Mouse (Mus musculus) heart, embryonic 11.5 days (tissue): Measurements from ENCODE around the gene Rsrp1. TPM values are rescaled to one million over a fixed set of nuclear protein-coding genes. Genes with fewer than 3 reads are reported as not detected.

Experiments
- ATAC-seq: fragments of 200-750 bp; cut with Nextera tagmentation; replicated peaks from 2 replicates; pipeline ENCODE4 v1.8.0; 2017; ENCODE audit warnings: moderate library complexity; ENCODE audit not compliant: insufficient number of reproducible peaks, low FRiP score, low TSS enrichment
- H3K27ac ChIP-seq: fragments of 300-500 bp; sonication (generic); 2 replicates; pipeline ENCODE4 v1.5.1; 2014; ENCODE audit warnings: mild to moderate bottlenecking, low read depth, low read length
- H3K27me3 ChIP-seq: fragments of 300-500 bp; sonication (generic); 2 replicates; pipeline ENCODE4 v1.6.1; 2014; ENCODE audit warnings: mild to moderate bottlenecking, low read length, mixed read lengths; ENCODE audit not compliant: control insufficient read depth, insufficient read depth
- H3K36me3 ChIP-seq: fragments of 300-500 bp; sonication (generic); 2 replicates; pipeline ENCODE4 v1.6.1; 2014; ENCODE audit warnings: mild to moderate bottlenecking, low read length, moderate library complexity, mixed read lengths; ENCODE audit not compliant: control insufficient read depth, insufficient read depth
- H3K4me1 ChIP-seq: fragments of 300-500 bp; sonication (generic); 2 replicates; pipeline ENCODE4 v1.6.1; 2014; ENCODE audit warnings: low read length; ENCODE audit not compliant: control insufficient read depth, insufficient read depth
- H3K4me2 ChIP-seq: fragments of 300-500 bp; sonication (generic); 2 replicates; pipeline ENCODE4 v1.6.1; 2014; ENCODE audit warnings: mild to moderate bottlenecking, moderate library complexity
- H3K4me3 ChIP-seq: fragments of 300-500 bp; sonication (generic); 2 replicates; pipeline ENCODE4 v1.5.1; 2014; ENCODE audit warnings: low read depth, low read length
- H3K9ac ChIP-seq: fragments of 300-500 bp; sonication (generic); 2 replicates; pipeline ENCODE4 v1.6.1; 2014; ENCODE audit warnings: mild to moderate bottlenecking, low read depth, low read length, moderate library complexity
- H3K9me3 ChIP-seq: fragments of 300-500 bp; sonication (generic); replicated peaks from 2 replicates; pipeline ENCODE4 v1.6.1; 2016; ENCODE audit warnings: low read length; ENCODE audit not compliant: control insufficient read depth
- WGBS: fragments of 180-500 bp; shearing (Covaris S2); extraction: QIAGEN DNeasy Blood & Tissue Kit; methylation state at CpG from one replicate; pipeline ENCODE4 v1.1.7; 2014; ENCODE audit not compliant: insufficient replicate concordance; 5-methylcytosine and 5-hydroxymethylcytosine counted together
- polyA plus RNA-seq: library from polyadenylated mRNA; unstranded; fragments of >200 nt; fragmentation: Nextera tagmentation; extraction: Ambion mirVana; gene quantifications from 2 replicates; pipeline ENCODE4 v1.2.1, GENCODE M21; 2014

The Rsrp1 gene
- polyA plus RNA-seq, 1 experiment from 2014 or later = 353 TPM

- Histone ChIP-seq H3K9ac (no peak overlapping the region), H3K4me2 (no peak overlapping the region), H3K4me1 (peaks cover 8% of the 10 kb centered on the region), H3K4me3 (no peak overlapping the region), H3K36me3 (0 out of 2 replicates have a peak, but pooled peaks cover 1% of the 10 kb centered on the region), H3K27ac (no peak overlapping the region), H3K27me3 (no peaks in the 10 kb centered on the region), H3K9me3 (no peaks in the 10 kb centered on the region)
- 57% methylated on average over 3 of the region's 3 CpGs for WGBS
- ATAC-seq = no peak
These were observed 6.2 kb upstream of the Rsrp1 start for GRCm38 (mm10) chr4:134917194-134917593.

GRCm38 (mm10) chr4:134918381-134918780 lies 5.0 kb upstream of the Rsrp1 start:
- H3K9me3 ChIP-seq = no peaks in the 10 kb centered on the region
- H3K36me3 ChIP-seq = no peaks in the 10 kb centered on the region
- 52% methylated on average over 7 of the region's 7 CpGs for WGBS
- no peak overlapping the region for H3K4me2 ChIP-seq
- no peak overlapping the region for H3K27ac ChIP-seq
- no peak overlapping the region for H3K4me3 ChIP-seq
- H3K9ac ChIP-seq = no peak overlapping the region
- ATAC-seq = no peak
- peaks cover 8% of the 10 kb centered on the region for H3K4me1 ChIP-seq
- no peaks in the 10 kb centered on the region for H3K27me3 ChIP-seq

GRCm38 (mm10) chr4:134919733-134920540 lies 3.5 kb upstream of the Rsrp1 start:
- Histone ChIP-seq H3K9ac (no peak overlapping the region), H3K4me3 (no peak overlapping the region), H3K4me1 (peaks cover 6% of the 10 kb centered on the region), H3K36me3 (no peaks in the 10 kb centered on the region), H3K4me2 (no peak overlapping the region), H3K27ac (no peak overlapping the region), H3K27me3 (no peaks in the 10 kb centered on the region), H3K9me3 (no peaks in the 10 kb centered on the region)
- WGBS = 38% methylated on average over 12 of the region's 12 CpGs
- ATAC-seq = no peak

GRCm38 (mm10) chr4:134920631-134921030 lies 2.8 kb upstream of the Rsrp1 start:
- no peak overlapping the region for H3K27ac ChIP-seq
- no peak overlapping the region for H3K4me2 ChIP-seq
- peaks cover 6% of the 10 kb centered on the region for H3K4me1 ChIP-seq
- H3K9me3 ChIP-seq = no peaks in the 10 kb centered on the region
- peaks cover 5% of the 10 kb centered on the region; the same call in 1 of the 2 replicates for H3K36me3 ChIP-seq
- H3K27me3 ChIP-seq = no peaks in the 10 kb centered on the region
- H3K9ac ChIP-seq = no peak overlapping the region
- WGBS = 91% methylated on average over 6 of the region's 6 CpGs
- no peak overlapping the region for H3K4me3 ChIP-seq
- ATAC-seq = no peak

GRCm38 (mm10) chr4:134921703-134922102 lies 1.7 kb upstream of the Rsrp1 start:
- peaks cover 11% of the 10 kb centered on the region for H3K36me3 ChIP-seq
- no peak for ATAC-seq

GRCm38 (mm10) chr4:134922111-134922924 lies 1.1 kb upstream of the Rsrp1 start:
- Histone ChIP-seq H3K36me3 (peaks cover 16% of the 10 kb centered on the region), H3K27me3 (no peaks in the 10 kb centered on the region), H3K9ac (peak overlapping the region; percentile 83), H3K27ac (peak overlapping the region; percentile 78), H3K4me1 (peaks cover 12% of the 10 kb centered on the region), H3K9me3 (no peaks in the 10 kb centered on the region), H3K4me2 (peak overlapping the region; percentile 66), H3K4me3 (peak overlapping the region; percentile 100)
- ATAC-seq = no peak
- 55% methylated on average over 10 of the region's 10 CpGs for WGBS

More at GRCm38 (mm10) chr4:134921703-134922102, 1.7 kb upstream of the Rsrp1 start:
- Histone ChIP-seq H3K4me1 (peaks cover 12% of the 10 kb centered on the region), H3K9me3 (no peaks in the 10 kb centered on the region), H3K4me2 (no peak overlapping the region), H3K4me3 (no peak overlapping the region), H3K27me3 (no peaks in the 10 kb centered on the region), H3K27ac (no peak overlapping the region), H3K9ac (no peak overlapping the region)
- WGBS = 93% methylated on average over 4 of the region's 4 CpGs

GRCm38 (mm10) chr4:134922925-134923244 lies 507 bp upstream of the Rsrp1 start:
- peak overlapping the region; percentile 78 for H3K27ac ChIP-seq
- H3K9ac ChIP-seq = peak overlapping the region; percentile 83
- ATAC-seq = 0 out of 2 replicates have a peak, but pooled peaks have one; percentile 60
- H3K4me2 ChIP-seq = peak overlapping the region; percentile 66
- H3K4me1 ChIP-seq = peaks cover 12% of the 10 kb centered on the region
- H3K4me3 ChIP-seq = peak overlapping the region; percentile 100
- H3K36me3 ChIP-seq = peaks cover 20% of the 10 kb centered on the region
- no peaks in the 10 kb centered on the region for H3K27me3 ChIP-seq
- WGBS = under 1% methylated on average over 13 of the region's 13 CpGs
- H3K9me3 ChIP-seq = no peaks in the 10 kb centered on the region

- Histone ChIP-seq H3K27ac (peak overlapping the region; percentile 96), H3K4me2 (peak overlapping the region; percentile 66), H3K9me3 (no peaks in the 10 kb centered on the region), H3K4me3 (peak overlapping the region; percentile 100), H3K27me3 (no peaks in the 10 kb centered on the region), H3K36me3 (peaks cover 23% of the 10 kb centered on the region), H3K9ac (peak overlapping the region; percentile 99), H3K4me1 (peaks cover 12% of the 10 kb centered on the region)
- 0 out of 2 replicates have a peak, but pooled peaks have one; percentile 64 for ATAC-seq
- WGBS = under 1% methylated on average over 75 of the region's 75 CpGs
These were observed 788 bp downstream of the Rsrp1 start for GRCm38 (mm10) chr4:134924019-134924741.
